Mouse (Mus musculus) retina, postnatal 1 day (tissue): Measurements from ENCODE around the gene Sept9.

Experiments
- DNase-seq: peaks from one replicate; pipeline ENCODE4 v3.0.0-alpha.2; 2012

Sept9 gene

DNA sequence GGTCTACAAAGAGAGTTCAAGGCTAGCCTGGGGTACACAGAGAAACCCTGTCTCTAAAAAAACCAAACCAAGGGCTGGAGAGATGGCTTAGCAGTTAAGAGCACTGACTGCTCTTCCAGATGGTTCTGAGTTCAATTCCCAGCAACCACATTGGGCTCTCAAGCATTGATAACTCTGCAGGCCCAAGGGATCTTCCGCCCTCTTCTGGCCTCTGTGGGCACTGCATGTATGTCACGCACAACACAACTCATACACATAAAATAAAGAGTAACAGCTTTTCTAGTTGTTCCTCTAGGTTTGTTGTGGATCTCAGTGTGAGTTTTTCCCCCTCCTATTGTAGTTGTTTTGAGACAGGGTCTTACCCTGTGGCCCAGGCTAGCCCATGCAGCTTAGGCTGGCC lies 192.8 kb downstream of the Sept9 start:
- no peak for DNase-seq

DNA sequence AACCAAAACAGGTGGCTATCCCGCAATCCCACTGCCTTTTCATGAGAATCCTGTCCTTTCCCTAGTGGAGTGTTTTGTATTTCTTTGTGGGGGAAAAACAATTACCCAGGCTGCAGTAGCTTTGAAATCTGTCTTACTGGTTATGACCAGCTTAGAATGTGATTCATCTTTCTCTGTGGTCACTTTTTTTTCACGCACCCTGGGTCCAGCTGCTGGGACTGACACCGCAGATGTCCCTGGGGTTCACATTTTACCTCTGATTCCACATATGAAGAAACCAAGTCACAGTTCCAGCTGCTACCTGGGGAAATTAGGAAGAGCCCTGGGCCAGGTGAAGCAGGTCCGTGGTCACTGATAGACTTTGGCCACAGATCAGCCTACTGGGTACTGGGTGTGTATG lies 194.3 kb downstream of the Sept9 start:
- DNase-seq, result no peak

DNA sequence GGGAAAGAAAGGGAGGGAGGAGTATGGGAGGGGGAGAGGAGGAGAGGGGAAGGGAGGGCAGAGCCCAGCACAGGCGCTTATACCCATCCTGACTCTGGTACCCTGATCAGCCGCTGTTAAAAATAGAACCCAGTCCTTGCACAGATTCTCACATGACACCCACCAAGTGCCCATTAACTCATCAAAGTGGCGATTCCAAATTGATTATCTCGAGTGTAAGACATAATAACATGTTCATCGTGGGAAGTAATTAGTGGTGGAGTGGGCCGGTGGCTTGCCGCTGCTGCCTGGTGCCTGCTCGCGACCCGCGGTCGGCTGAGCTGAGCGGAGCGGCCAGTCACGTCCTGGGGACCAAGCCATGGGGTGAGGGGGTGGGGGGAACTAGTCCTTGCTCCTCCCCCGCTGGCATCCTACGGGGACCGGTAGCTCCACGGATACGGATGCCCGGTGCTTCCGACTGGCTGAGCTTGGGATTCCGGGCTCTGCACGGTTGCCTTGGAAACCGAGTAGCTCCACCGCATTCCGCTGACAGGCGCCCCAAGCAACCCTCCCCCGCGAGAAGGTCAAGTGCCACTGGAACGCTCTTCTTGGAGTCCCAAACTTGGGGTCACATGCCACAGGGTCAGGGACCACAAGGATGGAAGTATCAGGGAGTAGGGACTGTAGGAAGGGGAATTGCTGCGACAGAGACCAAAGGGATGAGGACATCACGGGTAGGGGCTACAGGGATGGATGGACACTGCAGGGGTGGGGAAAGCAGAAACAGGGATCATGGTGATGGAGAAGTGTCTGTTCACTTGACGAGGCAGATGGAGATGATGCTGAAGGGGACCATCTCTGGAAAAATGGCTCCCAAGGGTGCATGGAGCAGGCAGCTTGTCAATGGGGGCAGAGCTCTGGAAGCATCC lies 195.0 kb downstream of the Sept9 start:
- DNase-seq, result peak; percentile 84

DNA sequence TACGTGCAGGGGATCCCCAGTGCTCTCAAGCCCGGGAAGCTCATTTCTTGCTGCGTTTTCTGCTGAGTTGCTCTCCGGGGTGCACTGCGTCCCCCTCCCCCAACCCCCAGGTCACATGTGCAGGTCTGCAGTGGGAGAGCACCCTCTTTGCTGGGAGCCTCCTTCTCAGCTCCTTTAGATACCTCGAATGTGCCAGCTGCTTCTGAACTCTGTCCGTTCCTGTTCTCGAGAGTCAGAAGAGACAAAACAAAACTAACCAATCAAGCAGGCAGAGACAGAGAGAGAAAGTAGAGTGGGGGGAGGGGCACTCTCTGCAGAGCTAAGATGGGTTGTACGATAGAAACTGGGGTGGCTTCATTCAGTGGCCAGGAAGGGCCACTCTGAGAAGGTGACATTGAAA lies 195.8 kb downstream of the Sept9 start:
- peak; percentile 51 for DNase-seq

DNA sequence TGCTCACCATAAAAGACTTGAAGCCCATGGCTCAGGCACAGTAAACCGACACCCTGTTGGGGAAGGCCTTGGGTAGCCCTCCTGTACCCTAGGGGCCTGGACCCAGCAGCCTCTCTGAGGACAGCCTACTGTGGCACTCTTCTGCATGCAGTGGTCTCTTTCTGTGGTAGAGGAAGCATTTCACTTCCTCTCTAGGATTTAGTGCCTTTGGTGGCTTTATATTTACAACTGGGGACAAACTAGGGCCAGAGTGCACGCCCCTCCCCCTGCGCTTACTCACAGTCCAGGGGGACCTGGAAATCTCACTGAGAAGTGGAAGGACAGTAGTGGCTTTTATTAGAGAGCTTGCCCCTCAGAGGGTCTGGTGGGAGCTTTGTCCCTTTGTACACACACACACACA lies 197.5 kb downstream of the Sept9 start:
- DNase-seq, result no peak

DNA sequence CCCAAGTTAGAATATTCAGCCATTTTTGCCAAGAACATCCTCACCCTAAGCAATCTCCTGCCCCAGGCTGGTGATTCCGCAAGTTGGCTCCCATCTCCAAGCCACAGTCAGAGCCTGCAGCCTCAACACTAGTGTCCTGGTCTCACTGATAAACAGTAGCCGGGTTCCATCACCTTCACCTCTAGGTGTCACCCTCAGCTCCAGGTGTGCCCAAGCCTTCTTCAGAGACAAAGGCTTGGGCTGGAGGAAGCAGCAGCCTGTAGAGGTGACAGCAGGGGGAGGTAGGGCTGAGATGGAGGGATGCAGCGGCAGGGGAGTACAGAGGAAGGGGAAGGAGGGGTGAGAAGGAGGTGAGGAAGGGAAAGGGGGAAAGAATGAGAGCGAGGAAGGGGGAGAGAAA lies 198.3 kb downstream of the Sept9 start:
- no peak for DNase-seq

DNA sequence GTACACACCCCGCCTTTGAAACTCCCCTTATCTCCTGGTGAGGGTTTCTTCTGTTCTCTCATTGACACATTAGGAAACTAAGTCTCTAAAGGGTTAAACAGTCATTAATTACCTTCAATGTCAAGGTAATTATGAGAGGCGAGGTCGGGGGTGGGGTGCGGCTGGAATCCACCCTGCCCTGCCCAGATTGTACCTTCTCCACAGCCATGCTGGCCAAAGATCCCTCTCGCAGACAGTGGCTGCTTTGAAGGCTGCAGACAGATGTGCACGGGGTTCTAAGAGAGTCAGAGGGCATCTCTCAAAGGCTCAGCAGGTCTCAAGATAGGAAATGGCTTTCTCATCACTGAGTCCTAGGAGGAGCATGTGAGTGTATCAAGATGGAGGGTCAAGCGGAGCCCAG lies 198.7 kb downstream of the Sept9 start:
- no peak for DNase-seq

DNA sequence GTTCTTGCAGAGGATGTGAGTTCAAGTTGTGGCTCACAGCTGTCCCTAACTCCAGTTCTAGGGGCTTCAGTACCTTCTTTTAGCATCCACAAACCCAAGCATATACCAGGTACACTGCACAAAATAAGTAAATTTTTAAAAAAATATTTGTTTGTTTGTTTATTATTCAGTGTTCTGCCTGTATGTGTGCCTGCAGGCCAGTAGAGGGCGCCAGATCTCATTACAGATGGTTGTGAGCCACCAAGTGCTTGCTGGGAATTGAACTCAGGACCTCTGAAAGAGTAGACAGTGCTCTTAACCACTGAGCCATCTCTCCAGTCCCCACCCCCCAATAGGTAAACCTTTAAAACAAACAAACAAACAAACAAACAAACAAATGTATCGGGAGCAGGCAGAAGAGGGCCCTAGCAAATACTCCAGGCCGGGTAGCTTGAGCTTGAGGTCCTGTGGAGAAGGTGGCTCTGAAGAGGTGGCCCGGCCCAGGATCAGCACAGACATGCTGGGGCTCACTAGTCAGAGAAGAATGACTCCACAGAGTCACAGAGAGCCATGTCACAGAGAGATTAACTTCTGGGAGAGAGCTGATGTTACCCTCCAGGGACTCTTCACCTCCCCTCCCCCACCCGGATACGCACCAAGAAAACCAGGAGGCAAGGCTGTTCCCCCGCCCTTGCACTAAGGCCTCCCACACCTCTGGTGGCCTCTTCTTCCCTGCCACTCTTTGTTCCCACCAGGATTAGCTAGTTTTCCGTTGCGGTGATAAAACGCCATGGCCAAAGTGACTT lies 202.3 kb downstream of the Sept9 start:
- DNase-seq, result no peak

DNA sequence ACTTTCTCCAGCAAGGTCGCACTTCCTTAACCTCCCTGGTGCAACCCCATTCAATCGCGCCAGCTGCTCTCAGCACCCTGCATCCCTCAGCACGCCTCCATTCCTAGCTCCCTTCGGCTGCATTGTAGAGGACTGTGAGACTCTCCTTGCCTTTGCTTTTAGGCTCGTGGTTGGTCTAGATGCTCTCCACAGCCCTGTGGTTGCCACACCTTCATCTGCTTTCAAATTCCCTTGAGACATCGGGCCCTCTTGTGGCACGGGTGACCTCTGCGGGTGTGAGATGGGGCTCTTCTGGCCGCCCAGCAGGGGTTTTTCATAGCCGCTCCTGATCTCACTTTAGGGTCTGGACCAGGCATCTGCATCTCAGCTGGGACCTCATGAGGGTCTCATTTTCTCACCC lies 203.1 kb downstream of the Sept9 start:
- no peak for DNase-seq

DNA sequence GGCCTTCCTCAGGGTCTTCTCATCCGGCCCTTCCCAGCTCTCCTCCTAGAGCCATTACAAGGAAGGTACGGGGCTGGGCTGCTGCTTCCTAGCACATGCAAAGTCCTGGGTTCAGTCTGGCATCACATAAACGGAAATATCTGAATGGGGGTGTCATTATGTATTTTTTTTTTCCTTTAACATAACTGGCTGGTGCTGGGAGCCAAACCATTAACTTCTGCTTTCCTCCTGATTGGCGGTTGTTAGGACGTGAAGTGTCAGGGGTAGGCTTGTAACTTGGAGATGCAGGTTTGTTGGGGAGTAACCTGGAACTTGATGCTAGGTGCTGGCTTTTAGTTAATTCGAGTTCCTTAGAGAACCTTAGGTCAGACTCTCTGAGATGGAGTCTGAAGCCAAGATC lies 203.6 kb downstream of the Sept9 start:
- DNase-seq, result no peak

DNA sequence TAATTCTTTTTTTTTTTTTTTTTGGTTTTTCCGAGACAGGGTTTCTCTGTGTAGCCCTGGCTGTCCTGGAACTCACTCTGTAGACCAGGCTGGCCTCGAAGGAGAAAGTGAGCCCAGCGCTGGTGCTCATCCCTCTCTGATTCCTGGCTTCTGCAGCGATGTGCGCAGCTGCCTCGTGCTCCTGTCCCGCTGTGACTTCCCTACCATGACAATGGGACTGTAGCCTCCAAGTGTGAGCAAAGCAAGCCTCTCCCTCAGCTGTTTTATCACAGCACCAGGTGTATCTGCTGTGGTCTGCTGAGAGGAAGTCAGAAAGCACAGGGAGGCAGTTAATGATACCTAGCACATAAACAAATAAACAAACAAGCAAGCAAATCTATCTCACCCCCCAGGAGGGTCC lies 204.3 kb downstream of the Sept9 start:
- DNase-seq, result no peak

DNA sequence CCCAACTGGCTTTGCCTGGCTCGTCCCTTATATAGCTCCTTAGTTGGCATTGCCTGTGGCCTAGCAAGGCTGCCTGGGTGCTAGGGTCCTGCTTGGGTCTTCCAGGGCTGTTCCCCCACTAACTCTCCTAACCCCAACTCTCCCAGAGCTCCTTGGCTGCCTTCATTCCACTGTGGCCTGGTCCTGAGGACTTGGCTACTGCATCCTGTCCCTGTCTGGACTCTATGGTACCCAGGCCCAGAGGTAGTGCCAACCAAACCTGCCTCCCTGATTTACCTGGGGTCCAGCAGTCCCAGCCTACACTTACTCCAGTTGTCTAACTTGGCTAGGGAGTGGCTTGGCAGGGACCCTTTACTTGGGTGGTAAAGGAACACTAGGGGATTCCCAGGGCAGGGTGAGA lies 207.2 kb downstream of the Sept9 start:
- no peak for DNase-seq

DNA sequence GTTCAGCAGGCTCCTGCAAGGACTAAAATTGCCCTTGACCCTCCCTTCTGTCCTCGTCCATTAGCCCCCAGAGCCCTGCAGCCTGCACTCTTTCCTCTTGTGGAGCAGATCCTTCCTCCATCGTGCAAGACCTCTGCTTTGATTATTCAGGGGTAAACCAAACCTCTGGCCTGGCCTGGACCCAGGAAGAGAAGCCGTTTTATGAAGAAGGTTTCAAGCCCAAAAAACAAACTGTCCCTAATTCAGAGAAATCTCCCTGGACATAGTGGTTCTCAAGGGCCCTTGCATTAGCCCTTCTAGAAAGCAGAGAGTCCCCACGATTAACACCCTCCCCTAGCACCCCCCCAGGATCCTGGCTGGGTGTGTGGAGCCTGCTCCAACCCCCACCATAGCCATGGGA lies 207.7 kb downstream of the Sept9 start:
- no peak for DNase-seq

DNA sequence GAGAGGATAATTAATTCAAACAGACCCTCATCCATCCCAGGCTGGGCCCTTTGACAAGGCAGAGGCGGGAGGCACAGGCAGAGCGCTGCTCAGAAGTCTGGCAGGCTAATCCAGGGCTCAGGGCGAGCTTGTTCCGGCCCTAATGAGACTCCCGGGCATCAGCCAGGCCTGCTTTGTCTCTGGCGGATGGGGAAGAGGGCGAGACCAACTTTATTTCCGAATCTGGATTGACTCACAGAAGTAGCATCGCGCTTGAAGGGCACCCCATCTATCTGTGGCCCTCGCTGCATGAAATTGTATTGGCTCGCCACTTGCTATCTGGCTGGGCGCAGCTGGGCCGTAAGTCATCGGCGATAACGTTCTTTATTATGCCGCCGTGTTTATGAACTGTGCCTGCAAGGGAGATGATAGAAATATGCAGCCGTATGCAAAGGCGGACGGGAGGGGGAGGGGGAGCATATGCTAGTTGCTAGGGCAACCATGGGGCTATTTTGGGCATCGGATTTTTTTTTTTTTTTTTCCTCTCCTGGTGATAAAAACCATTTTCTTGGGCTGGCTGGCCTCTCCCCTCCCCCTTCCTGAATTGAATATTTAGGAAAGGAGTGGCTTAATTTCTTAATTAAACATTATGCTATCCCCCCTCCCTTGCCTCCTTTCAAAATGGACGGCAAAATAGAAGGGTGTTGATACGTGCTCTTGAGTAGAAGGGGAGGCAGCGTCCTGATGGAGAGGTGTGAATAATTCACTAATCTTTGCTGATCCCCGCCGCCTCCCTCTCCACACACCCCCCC lies 208.4 kb downstream of the Sept9 start:
- peak; percentile 92 for DNase-seq

DNA sequence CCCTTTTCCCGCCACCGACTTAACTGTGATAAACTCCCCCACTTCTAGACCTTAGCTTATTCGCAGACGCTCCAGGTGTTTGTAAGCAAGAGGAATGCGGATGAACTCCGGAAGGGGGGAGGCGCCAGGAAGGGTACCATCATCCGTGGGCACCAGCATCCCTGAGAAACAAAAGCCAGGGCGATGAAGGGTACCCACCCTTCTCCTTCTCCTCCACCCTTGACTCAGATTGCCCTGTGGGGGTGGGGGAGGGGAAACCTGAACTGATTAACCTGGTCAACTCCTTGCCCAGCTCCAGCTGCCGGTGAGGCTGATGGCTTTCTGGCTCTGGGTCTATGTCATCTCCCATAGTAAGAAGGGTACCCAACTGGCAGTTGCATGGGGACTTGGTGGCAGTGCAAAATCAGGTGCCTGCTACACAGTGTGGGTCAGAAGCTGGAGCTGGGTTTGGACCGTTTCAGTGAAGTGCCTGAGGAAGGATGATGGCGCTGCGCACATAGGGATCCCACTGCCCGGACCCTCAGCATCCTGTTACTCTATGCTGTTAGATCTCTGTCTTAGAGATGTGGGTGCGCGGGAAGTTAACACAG lies 209.1 kb downstream of the Sept9 start:
- no peak for DNase-seq

DNA sequence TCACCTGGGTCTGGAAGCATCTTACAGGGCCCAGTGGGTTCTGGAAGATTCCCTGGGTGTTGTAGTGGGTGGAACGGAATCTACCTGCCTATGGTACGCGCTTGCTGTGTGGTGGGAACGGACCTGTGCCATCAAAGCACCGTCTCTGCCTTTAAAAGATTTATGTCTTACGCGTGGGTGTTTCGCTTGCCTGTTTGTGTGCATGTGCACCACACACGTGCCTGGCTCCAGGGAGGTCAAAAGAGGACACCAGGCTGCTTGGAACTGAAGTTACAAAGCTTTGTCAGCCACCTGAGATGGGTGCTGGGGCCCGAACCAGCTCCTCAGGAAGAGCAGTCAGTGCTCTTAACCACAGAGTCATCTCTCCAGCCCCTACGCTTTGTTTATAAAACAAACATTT lies 209.9 kb downstream of the Sept9 start:
- no peak for DNase-seq

DNA sequence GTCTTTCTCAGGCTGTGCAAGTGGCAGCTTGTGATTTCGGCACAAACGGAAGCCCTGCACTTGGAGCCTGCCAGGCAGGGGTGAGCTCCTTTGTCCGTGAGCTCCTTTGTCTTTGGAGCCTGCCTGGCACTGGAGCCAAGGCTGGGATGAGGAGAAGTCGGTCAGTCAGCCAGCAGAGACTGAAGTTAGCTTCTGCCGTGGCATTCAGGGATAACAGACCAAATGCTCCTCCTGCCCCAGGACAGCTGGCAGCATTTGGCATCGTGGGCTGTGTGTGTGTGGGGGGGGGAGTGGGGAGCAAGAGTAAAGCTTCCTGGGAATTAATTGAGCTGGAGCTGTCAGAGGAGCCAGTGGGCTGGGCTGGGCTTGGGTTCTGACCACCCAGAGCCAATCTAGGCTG lies 210.6 kb downstream of the Sept9 start:
- peak; percentile 84 for DNase-seq

DNA sequence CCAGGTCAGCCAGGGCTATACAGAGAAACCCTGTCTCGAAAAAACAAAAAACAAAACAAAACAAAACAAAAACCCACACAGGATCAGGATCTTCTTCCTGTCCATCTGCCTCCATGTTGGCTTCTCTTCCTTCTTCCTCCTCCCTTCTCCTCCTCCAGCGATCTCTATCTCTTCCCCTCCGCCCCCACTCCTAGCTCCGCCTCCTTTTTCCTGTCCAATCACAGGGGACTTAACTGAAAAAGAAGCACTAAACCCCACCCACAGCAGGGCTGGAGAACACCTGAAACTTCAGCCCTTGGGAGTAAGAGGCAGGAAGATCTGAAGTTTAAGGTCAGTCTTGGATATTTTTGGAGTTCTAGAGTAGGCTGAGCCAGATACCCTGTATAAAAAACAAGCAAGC lies 212.2 kb downstream of the Sept9 start:
- DNase-seq, result no peak
